Mouse (Mus musculus) erythroblast, embryonic 14.5 days (primary cell): Measurements from ENCODE around the gene Sumf1. TPM values are rescaled to one million over a fixed set of nuclear protein-coding genes. Genes with fewer than 3 reads are reported as not detected.

Experiments used
- H3K27me3 ChIP-seq: 2 replicates; pipeline ENCODE4 v1.6.1; 2012; ENCODE audit warnings: inconsistent platforms; ENCODE audit not compliant: control insufficient read depth
- H3K36me3 ChIP-seq: 2 replicates; pipeline ENCODE4 v1.6.1; 2012; ENCODE audit warnings: mild to moderate bottlenecking, inconsistent platforms; ENCODE audit not compliant: control insufficient read depth
- H3K4me1 ChIP-seq: 2 replicates; pipeline ENCODE4 v1.6.1; 2012; ENCODE audit warnings: inconsistent platforms; ENCODE audit not compliant: control insufficient read depth
- H3K4me3 ChIP-seq: replicated peaks from 2 replicates; pipeline ENCODE3; 2012; ENCODE audit warnings: moderate library complexity, mild to moderate bottlenecking, inconsistent platforms
- H3K9me3 ChIP-seq: 2 replicates; pipeline ENCODE4 v1.6.1; 2012; ENCODE audit warnings: low read length, inconsistent platforms, mixed read lengths; ENCODE audit not compliant: control insufficient read depth
- GATA1 ChIP-seq: IDR thresholded peaks from 2 replicates; pipeline ENCODE4 v1.6.1; 2012; ENCODE audit warnings: low read length, inconsistent platforms, mixed read lengths
- TAL1 ChIP-seq: IDR thresholded peaks from 3 replicates; pipeline ENCODE4 v1.6.1; 2012; ENCODE audit warnings: low read length, inconsistent platforms, mixed read lengths
- polyA plus RNA-seq: library from polyadenylated mRNA; stranded (reverse); fragments of >175 nt; gene quantifications from 2 replicates; pipeline ENCODE4 v1.2.3, GENCODE M21; 2012

The Sumf1 gene
- polyA plus RNA-seq, 1 experiment: 1.5 TPM

GRCm38 (mm10) chr6:108061121-108061520 lies 124.3 kb downstream of the Sumf1 start:
- no peak overlapping the region for H3K4me3 ChIP-seq
- H3K9me3 ChIP-seq: no peaks in the 10 kb centered on the region
- H3K36me3 ChIP-seq: no peaks in the 10 kb centered on the region
- H3K4me1 ChIP-seq: peaks cover 13% of the 10 kb centered on the region
- no peak for TF ChIP-seq GATA1
- no peak for TF ChIP-seq TAL1
- no peaks in the 10 kb centered on the region for H3K27me3 ChIP-seq

GRCm38 (mm10) chr6:108058066-108058465 lies 127.3 kb downstream of the Sumf1 start:
- Histone ChIP-seq H3K27me3 (no peaks in the 10 kb centered on the region), H3K4me3 (no peak overlapping the region), H3K36me3 (no peaks in the 10 kb centered on the region), H3K4me1 (no peaks in the 10 kb centered on the region), H3K9me3 (no peaks in the 10 kb centered on the region)
- TF ChIP-seq GATA1: no peak
- no peak for TF ChIP-seq TAL1

GRCm38 (mm10) chr6:108057353-108057752 lies 128.0 kb downstream of the Sumf1 start:
- Histone ChIP-seq H3K4me3 (no peak overlapping the region), H3K36me3 (no peaks in the 10 kb centered on the region), H3K9me3 (no peaks in the 10 kb centered on the region), H3K27me3 (no peaks in the 10 kb centered on the region), H3K4me1 (no peaks in the 10 kb centered on the region)
- no peak for TF ChIP-seq TAL1
- no peak for TF ChIP-seq GATA1

Other genes with a start within 250 kb of the Sumf1 start
- gene Setmar, start 120.5 kb downstream of the Sumf1 start, polyA plus RNA-seq: 0.04 TPM in 1 of 2 replicates, not detected in the other
- 0.03 and 0.07 TPM in 2 replicates for gene Itpr1, start 27.5 kb upstream of the Sumf1 start, polyA plus RNA-seq